Mouse (Mus musculus) kidney, embryonic 15.5 days (tissue): Measurements from ENCODE around the gene Gm21425. TPM values are rescaled to one million over a fixed set of nuclear protein-coding genes. Genes with fewer than 3 reads are reported as not detected.
"Not testable (repeated sequence)": the region's sequence is repeated elsewhere in the genome, so short reads cannot be mapped to it uniquely, and the experiment has no call there.

Source experiments
- ATAC-seq: fragments of 200-750 bp; cut with Nextera tagmentation; replicated peaks from 2 replicates; pipeline ENCODE4 v1.8.0; 2017; ENCODE audit warnings: moderate TSS enrichment; ENCODE audit not compliant: low FRiP score
- H3K27ac ChIP-seq: fragments of 300-500 bp; sonication (generic); 2 replicates; pipeline ENCODE4 v1.5.1; 2015; ENCODE audit warnings: mild to moderate bottlenecking, inconsistent platforms
- H3K27me3 ChIP-seq: fragments of 300-500 bp; sonication (generic); 2 replicates; pipeline ENCODE4 v1.6.1; 2015; ENCODE audit warnings: inconsistent platforms
- H3K36me3 ChIP-seq: fragments of 300-500 bp; sonication (generic); 2 replicates; pipeline ENCODE4 v1.6.1; 2015; ENCODE audit warnings: inconsistent platforms
- H3K4me1 ChIP-seq: fragments of 300-500 bp; sonication (generic); 2 replicates; pipeline ENCODE4 v1.6.1; 2015; ENCODE audit warnings: inconsistent platforms
- H3K4me2 ChIP-seq: fragments of 300-500 bp; sonication (generic); 2 replicates; pipeline ENCODE4 v1.6.1; 2015; ENCODE audit warnings: moderate library complexity, mild to moderate bottlenecking, inconsistent platforms
- H3K4me3 ChIP-seq: fragments of 300-500 bp; sonication (generic); replicated peaks from 2 replicates; pipeline ENCODE4 v1.5.1; 2015; ENCODE audit warnings: mild to moderate bottlenecking, inconsistent platforms
- H3K9ac ChIP-seq: fragments of 300-500 bp; sonication (generic); 2 replicates; pipeline ENCODE4 v1.6.1; 2015; ENCODE audit warnings: mild to moderate bottlenecking, inconsistent platforms
- H3K9me3 ChIP-seq: fragments of 300-500 bp; sonication (generic); replicated peaks from 2 replicates; pipeline ENCODE4 v1.6.1; 2016; ENCODE audit warnings: inconsistent platforms
- WGBS: fragments of 180-500 bp; shearing (Covaris S2); methylation state at CpG from one replicate; pipeline ENCODE4 v1.1.7; 2015; ENCODE audit warnings: mixed read lengths; 5-methylcytosine and 5-hydroxymethylcytosine counted together
- polyA plus RNA-seq: library from polyadenylated mRNA; unstranded; fragments of >200 nt; fragmentation: Nextera tagmentation; extraction: Ambion mirVana; gene quantifications from 2 replicates; pipeline ENCODE4 v1.2.1, GENCODE M21; 2015

The Gm21425 gene
- polyA plus RNA-seq, result not detected in 2 replicates

- not testable (repeated sequence) for H3K27ac ChIP-seq, H3K4me2 ChIP-seq, H3K4me1 ChIP-seq, H3K27me3 ChIP-seq, H3K9me3 ChIP-seq, H3K9ac ChIP-seq, H3K4me3 ChIP-seq, H3K36me3 ChIP-seq, ATAC-seq
These were observed at the start of gene Gm21425 for GRCm38 (mm10) chrY:13161668-13162067. Gene Gm21425 (plus strand): TSS chrY:13161968.

GRCm38 (mm10) chrY:13133392-13133791 is 28.4 kb upstream of the Gm21425 start, which contains the start of gene Gm21891:
Gene Gm21891 (minus strand): TSS chrY:13133492.
- H3K4me1 ChIP-seq, H3K36me3 ChIP-seq, H3K9me3 ChIP-seq, H3K4me3 ChIP-seq, ATAC-seq, H3K27me3 ChIP-seq, H3K27ac ChIP-seq, H3K9ac ChIP-seq, H3K4me2 ChIP-seq: not testable (repeated sequence)
- WGBS, result no CpG with 5 or more reads among the region's 3 CpGs

Other genes with a start within 250 kb of the Gm21425 start
- not detected in 2 replicates for gene Gm20807, start 119.1 kb upstream of the Gm21425 start, polyA plus RNA-seq
- gene Gm21891, start 28.5 kb upstream of the Gm21425 start, polyA plus RNA-seq, result not detected in 2 replicates
- gene Gm21828, start 62.0 kb downstream of the Gm21425 start, polyA plus RNA-seq, result not detected in 2 replicates
- not detected in 2 replicates for gene Gm21440, start 90.4 kb downstream of the Gm21425 start, polyA plus RNA-seq
- gene Gm21454, start 90.5 kb downstream of the Gm21425 start, polyA plus RNA-seq, result not detected in 2 replicates
- gene Gm21725, start 187.1 kb downstream of the Gm21425 start, polyA plus RNA-seq, result not detected in 2 replicates